Mouse (Mus musculus): ENCODE results near the gene Nr1h2.

The Nr1h2 gene

DNA sequence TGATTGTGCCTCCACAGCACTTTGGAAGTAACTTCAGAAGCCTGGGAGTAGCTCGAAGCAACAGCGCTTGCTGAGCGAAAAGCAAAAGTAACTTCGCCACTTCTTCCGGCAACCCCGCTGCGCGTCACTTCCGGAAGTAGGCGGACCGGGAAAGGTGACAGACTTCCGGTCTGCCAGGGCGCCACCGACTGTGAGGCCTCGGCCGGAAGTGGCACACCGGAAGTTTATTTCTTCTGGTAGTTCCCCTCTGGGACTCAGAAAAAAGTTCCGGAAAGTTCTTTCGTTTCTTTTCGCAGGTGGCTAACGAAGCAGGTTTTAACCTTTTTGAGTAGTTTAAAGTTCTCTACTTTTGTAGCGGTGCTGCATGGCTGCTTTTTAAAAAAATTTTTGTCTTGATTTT, at the start of gene Nr1h2:
Nr1h2 (minus strand) TSS at position 126 of the 400 bp plus-strand sequence.
- in situ Hi-C loops (cut with MseI, MboI) = no loop called here

DNA sequence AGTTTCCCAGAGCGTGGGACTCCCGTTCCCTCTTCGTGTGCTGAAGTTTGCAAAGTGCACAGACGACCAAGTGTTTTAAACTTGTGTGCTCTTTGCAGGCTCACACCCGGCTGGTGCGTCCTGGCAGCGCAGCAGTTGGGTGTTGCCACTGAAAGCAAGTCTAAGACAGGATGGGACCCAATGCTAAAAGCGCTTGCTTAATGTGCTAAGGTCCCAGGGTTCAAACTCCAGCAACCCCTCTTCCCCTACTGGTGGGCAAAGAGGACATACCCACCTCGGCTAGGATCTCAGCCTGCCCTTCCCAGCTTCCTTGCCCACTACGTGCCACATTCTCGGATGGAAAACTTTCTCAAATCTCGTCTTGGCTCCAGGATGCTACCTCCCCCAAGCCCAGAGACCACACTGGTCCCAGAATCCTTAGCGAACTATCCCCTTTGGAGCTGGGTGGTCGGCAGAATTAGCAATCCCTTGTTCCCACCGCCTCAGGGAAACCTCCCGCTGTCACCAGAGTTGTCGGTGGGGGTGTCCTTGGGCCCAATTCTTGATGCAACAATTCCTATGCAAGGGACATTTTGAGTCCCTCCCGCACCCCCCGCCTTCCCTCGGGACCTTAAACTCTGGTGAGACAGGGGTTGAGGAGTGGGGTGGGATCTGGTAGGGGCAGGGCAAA, 49.6 kb upstream of the Nr1h2 start:
- in situ Hi-C loops (cut with MseI, MboI) = no loop called here

DNA sequence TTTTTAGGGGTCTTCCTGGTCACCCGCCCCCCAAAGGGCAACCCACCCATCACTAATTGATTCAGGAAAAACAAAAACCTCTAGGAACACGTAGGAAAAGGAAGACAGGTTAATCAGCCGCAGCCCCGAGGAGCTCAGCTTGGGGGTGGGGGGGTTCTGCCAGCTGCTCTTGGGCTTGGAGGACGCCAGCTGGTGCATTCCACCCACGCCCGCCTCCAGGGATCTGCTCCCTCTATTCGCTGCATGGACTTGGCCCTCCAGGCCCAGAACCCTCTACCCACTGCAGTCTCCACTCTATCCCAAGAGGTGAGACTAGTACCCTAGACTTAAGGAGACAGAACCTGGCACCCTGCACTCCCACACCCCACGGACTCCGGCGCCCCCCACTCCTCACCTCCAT, 48.7 kb upstream of the Nr1h2 start:
- in situ Hi-C loops (cut with MseI, MboI) = no loop called here

DNA sequence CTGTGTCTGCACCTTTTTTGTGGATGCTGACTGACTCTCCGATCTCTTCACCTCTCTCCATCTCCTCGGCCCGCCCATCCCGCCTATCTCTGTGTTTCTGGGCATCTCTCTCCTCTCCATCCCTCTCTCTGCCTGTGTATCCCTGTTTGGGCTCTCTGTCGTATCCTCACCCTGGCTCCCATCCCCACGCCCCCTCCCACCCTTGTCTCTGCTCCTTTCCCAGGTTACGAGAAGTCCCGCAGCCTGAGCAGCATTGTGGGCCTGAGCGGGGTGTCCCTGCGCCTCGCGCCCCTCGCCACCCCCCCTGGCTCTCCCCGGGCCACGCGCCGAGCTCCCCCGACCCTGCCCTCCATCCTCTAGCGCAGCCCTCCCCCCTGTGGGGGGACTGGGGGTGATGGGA, 47.9 kb upstream of the Nr1h2 start:
- in situ Hi-C loops (cut with MseI, MboI) = no loop called here

DNA sequence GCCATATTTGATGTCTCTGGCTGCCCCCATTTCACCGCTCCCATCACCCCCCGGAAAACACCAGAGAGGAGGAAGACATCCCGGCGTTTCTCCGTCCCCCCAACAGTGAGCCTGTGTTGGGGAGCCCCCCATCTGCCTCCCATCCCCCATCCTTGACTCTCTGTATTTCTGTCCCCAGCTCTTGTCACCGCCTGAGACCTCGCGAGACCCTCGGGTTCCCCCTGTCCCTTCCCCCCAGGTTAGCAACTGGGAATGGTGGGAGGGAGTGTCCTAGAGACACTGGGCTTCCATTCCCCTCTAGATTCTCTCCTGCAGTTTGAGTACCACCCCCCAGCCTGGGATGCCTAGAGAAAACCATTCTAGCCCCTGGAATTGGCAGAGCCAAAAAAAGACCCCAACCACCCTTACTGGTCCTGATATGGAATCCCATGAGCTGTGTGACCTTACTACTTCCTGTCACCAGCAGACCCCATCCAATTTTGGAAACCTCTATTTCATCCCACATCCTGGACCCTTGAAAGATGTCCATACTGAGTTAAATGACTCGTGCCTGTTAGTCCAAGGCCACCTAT, 47.0 kb upstream of the Nr1h2 start:
- in situ Hi-C loops (cut with MseI, MboI) = no loop called here

DNA sequence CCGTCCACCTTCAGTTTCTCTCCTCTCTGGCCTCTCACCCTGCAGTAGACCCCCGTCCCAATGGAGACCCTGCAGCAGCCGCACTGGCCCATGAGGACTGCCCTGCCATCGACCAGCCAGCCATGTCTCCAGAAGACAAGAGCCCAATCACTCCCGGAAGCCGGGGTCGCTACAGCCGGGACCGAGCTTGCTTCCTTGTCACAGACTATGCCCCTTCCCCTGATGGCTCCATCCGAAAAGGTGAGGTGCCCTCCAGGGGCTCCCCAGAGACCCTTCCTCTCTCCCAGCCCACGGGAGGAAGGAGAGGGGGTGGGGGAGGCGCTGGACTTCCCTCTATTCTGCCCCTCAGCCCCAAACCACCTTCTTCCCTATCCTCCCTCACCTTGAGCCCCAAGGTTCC, 44.6 kb upstream of the Nr1h2 start:
- in situ Hi-C loops (cut with MseI, MboI) = no loop called here

DNA sequence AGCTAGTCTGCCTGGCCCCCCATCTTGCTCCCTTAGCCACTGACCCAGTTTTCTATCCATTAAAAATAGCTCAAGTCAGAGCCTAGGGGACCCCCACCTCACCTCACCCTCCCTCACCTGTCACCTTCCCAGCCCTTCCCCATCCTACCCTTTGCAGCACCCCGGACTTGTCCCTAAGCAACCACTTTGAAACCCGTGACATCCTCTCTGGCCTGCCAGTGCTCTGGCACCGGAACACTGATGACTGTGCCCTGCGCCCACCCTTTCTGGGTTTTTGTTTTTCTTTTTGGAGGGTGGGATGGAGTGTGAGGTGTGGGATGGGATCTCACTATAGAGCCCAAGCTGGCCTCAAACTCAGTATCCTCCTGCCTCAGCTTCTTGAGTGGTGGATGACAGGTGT, 43.9 kb upstream of the Nr1h2 start:
- in situ Hi-C loops (cut with MseI, MboI) = no loop called here

DNA sequence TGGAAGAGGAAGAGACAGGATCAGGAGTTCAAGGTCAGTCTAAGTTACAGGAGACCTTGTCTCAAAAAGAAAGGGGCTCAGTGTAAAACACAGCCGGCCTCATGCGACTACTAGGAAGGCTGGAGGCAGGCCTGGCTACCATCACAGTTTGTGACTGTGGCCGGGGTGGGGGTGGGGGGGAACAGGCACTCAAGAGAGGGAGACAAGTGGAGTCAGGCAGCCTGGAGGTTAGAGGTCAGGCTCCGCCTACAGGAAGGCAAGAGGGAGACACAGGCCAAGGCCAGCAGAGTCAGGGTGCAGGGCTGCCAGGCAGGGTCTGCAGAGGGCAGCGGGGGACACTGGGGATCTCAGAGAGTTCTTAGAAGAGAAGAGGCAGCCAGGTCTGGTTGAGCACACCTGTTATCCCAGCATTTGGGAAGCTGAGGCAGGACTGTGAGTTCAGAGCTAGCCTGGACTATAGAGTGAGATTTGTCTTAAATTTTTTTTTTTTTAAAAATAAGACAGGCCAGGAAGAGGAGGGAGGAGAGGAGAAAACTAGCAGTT, 43.3 kb upstream of the Nr1h2 start:
- in situ Hi-C loops (cut with MseI, MboI) = no loop called here

DNA sequence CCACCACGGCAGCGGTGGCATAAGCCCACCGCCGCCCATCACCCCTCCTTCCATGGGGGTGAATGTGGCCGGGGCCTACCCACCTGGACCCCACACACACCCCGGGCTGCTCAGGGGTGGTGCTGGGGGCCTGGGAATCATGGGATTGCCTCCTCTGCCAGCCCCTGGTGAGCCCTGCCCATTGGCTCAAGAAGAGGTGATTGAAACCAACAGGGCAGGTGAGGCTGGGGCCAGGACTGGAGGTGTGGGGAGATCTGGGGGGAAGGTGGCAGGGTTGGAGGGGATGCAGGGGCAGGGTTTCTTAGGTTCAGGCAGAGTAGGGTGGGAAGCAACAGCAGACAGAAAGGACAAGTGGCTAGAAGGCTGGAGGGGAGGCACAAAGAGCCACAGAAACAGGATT, 42.3 kb upstream of the Nr1h2 start:
- in situ Hi-C loops (cut with MseI, MboI) = no loop called here

DNA sequence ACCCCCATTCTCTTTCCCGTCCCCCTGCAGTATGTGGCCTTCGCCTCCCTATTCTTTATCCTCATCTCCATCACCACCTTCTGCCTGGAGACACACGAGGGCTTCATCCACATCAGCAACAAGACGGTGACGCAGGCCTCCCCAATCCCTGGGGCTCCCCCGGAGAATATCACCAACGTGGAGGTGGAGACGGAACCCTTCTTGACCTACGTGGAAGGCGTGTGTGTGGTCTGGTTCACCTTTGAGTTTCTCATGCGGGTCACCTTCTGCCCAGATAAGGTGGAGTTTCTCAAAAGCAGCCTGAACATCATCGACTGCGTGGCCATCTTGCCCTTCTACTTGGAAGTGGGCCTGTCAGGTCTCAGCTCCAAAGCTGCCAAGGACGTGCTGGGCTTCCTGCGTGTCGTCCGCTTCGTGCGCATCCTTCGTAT, 41.4 kb upstream of the Nr1h2 start:
- in situ Hi-C loops (cut with MseI, MboI) = no loop called here

DNA sequence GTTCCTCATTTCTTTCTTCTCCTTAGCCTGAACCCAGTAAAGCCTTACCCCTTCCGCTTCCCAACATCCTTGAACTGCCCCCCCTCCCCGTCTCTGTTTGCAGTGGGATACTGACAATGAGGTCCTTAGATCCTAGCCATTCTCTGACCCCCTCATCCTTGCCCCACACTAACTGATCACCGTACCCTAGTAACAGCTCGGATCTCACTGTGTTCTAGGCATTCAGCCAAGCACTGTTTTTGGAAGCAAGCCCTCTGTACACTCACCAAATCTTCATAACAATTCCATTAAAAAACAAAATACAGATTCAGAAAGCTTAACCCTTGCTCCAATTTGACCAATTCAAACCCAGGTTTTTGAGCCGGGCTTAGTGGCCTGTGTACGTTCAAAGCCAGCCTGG, 40.5 kb upstream of the Nr1h2 start:
- in situ Hi-C loops (cut with MseI, MboI) = no loop called here

DNA sequence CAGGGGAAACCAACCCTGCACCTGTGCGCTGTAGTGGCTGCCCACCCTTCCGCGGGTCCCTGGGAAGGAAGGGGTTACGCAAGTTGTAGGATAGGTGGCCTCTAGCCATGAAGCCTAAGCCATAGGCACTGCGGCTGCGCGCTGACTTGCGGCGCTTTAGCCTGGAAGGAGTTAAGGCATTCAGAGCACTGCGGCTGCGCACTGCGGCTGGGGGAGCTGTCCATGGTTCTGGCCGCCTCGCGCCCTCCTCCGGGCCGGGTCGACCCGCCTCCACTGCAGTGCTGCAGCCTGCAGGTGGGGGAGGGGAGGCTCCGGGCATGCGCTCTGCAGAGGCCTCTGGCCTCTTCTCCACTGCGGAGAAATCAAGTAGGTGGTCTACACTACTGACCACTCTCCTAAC, 40.0 kb upstream of the Nr1h2 start:
- in situ Hi-C loops (cut with MseI, MboI) = no loop called here

DNA sequence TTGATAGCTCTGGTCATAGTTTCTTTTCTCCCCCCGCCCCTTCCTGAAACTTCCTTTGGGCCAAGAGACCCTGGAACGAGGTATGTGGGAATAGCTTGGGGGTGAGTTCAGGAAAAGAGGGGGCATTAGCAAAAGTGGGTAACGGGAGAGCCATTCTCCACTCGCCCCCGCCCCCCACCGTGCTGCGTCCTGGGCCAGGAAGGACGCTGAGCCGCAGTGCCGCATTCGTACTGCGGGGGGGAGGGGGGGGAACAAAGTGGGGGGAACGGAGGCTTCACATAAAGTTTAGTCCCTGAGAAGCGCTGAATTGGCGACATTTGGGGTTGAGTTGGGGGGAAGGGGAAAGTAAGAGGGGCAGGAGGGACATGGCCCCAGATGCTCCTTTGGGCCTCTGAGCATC, 39.3 kb upstream of the Nr1h2 start:
- in situ Hi-C loops (cut with MseI, MboI) = no loop called here

DNA sequence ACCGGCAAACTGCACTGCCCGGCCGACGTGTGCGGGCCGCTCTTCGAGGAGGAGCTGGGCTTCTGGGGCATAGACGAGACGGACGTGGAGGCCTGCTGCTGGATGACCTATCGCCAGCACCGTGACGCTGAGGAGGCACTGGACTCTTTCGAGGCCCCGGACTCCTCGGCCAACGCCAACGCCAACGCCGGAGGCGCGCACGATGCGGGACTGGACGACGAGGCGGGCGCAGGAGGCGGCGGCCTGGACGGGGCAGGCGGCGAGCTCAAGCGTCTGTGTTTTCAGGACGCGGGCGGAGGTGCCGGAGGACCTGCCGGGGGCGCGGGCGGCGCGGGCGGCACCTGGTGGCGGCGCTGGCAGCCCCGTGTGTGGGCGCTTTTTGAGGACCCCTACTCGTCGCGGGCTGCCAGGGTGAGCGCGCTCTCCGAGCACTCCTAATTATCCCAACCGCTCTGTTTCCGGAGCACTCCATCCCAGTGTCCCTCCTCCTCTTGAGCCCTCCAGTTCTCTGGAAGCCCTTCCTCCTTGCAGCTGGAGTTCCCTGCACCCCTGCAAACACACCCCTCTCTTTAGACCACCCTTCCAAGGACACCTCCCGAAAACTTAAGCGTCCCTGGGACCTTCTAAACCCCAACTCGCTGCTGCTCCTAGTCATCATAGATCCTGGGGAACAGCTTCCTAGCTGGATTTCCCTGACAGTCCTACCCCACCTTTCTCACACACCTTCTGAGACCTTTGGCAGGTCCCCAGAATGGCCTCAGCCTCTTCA, 37.8 kb upstream of the Nr1h2 start:
- in situ Hi-C loops (cut with MseI, MboI) = no loop called here

DNA sequence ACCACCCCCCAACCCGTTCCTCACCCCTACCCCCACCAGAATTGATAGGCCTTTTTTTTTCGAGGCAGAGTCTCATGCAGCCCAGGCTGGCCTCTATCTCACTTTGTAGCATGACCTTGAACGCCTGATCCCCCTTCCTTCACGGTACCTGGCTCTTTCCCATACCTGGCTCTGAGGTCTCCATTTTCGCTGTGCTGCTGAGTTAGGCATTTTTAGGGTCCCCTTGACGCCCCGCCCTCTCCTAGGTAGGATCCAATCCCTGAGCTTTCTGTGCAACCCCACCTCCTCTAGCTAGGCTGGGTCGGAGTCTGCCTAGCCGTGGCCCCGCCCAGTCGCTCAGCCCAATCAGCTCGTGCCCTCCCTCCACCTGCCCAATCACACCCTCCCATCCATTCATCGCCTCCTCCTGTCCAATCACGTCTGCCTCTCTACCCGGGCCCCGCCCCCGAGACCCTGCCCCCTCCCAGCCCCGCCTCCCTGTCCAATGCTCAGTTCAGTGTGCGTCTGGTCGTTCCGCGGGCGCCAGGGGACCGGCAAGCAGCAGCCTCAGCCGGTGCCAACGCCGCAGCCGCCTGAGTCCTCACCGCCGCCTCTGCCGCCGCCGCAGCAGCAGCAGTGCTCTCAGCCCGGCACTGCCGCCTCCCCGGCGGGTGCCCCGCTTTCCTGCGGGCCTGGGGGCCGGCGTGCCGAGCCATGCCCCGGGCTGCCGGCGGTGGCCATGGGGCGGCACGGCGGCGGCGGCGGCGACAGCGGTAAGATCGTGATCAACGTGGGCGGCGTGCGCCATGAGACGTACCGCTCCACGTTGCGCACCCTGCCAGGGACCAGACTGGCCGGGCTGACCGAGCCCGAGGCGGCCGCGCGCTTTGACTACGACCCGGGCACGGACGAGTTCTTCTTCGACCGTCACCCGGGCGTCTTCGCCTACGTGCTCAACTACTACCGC, 36.9 kb upstream of the Nr1h2 start, which contains the start of gene Kcnc3:
Kcnc3 (plus strand) TSS at position 263 of the 946 bp plus-strand sequence.
- in situ Hi-C loops (cut with MseI, MboI) = no loop called here

DNA sequence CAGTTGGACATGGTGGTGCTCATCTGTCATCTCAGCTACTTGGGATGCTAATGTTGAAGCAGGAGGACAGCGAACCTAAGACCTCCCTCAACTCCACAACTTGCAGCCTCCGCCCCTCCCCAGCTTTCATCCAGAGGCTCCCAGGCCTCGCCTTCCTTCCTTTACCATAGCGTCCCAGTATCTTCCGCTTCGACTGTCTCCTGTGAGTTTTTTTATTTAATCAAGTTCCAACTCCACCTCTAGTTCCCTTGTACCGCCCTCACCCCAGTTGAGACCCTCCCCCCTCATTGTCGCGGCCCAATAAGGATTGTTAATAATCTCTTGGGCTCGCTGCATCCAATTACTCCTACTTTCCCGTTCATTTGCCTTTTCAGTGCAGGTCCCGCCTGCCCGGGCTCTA, 36.2 kb upstream of the Nr1h2 start:
- in situ Hi-C loops (cut with MseI, MboI) = no loop called here

DNA sequence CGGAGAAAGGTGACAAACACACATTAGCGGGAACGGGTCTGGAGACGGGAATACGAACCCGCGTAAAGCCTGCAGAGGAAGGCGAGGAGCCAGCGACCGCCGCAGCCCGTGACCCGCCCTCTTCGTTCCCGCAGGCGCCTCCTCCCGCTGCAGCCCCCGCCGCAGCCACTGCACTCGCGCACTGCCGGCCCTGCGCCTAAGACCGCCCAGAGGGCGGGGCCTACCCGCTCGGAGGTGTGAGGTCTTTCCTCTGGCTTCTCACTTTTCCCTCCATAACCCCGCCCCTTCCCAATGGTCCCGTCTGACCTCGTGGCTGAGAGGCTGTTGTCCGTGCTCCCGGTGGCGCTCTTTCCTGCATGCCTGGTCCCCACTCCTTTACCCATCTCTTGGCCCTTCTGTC, 35.4 kb upstream of the Nr1h2 start:
- in situ Hi-C loops (cut with MseI, MboI) = no loop called here

DNA sequence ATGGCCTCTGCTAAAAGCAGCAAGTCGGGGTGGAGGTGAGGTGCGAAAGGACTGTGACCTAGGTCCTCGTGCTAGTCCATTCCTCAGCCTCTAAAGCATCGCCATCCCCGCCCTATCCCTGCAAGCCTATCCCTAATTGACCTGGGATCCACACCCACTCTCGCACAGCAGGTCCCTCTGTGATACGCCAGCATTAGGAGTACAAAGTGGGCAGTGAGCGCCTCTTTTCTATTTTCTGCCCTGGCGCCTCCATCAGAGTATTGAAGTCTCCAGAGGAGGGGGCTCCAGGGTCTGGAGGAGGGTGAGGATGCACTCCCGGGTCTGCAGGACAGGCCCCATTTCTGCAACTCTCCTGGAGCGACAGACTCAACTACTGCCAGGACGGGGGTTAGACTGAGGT, 34.6 kb upstream of the Nr1h2 start:
- in situ Hi-C loops (cut with MseI, MboI) = no loop called here

DNA sequence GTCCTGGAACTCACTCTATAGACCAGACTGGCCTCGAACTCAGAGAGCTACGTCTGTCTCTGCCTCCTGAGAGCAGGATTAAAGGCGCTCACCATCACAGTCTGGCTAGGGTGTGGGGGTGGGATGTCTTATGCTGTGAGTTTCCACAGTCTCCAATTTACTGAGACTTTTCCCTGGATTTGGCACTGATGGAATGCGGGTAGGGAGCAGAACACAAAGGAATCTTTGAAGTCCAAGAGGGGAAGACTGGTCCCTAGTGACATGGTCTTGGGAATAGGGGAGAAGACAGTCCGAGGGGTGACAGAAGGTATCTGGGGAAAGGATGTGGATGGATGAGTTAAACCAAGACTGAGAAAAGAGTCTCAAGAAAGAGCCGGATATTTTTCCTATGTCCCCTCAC, 33.9 kb upstream of the Nr1h2 start:
- in situ Hi-C loops (cut with MseI, MboI) = no loop called here

DNA sequence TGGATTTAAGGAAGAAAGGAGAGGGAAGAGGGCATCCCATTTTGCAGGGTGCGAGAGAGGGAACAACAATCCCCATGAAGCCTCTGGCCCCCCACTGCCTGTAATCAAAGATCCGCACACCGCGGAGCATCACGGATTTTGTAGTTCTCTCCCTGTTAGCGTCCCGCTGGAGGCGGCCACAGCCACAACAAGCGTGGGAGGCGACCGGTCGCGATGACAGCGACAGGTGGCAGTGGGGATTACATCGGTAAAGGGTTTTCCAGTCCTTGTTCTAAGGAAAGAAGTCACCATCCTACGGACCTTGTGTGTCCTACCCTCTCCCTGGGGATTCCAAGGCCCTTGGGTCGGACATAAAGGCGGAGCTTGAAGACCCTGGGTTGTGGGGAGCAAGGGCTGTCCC, 33.2 kb upstream of the Nr1h2 start:
- in situ Hi-C loops (cut with MseI, MboI) = no loop called here

DNA sequence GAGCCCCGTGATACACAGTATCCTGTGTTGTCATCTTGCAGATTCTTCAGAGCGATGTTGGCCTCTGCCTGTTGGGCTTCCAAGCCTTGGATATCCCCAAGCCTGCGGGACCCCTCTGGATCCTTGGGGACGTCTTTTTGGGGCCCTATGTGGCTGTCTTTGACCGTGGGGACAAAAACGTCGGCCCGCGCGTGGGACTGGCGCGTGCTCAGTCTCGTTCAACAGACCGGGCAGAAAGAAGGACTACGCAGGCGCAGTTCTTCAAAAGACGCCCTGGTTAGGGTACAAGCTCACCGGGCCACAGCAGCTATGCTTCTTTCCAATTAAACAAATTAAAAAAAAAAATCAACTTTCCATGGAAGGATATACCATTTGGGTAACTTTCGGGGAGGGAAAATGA, 32.8 kb upstream of the Nr1h2 start:
- in situ Hi-C loops (cut with MseI, MboI) = no loop called here

DNA sequence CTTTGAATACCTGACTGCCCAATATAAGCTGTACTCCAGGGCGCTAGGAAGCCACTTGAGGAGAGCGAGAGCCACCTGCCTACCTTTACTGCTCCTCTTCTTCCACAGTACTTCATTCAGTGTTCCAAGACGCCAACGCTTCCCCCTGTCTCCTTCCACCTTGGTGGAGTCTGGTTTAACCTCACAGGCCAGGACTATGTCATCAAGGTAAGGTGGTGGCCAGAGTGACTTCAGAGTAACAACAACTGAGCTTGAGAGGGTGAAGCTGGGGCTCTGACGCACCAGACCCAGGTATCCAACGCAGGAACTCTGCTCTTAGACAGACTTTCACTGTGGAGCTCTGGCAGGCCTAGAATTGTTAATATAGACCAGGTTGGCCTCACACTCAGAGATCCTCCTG, 31.9 kb upstream of the Nr1h2 start:
- in situ Hi-C loops (cut with MseI, MboI) = no loop called here
